Mouse (Mus musculus): ENCODE measurements around the gene Psmd2. TPM values are rescaled to one million over a fixed set of nuclear protein-coding genes. Genes with fewer than 3 reads are reported as not detected.

Gene Psmd2
- 100 to 1,000 TPM; 215 to 285 TPM for total RNA-seq (2021)
- polyA plus RNA-seq (2012; rRNA removed), result 38.1 and 43.8 TPM in 2 replicates
- long read RNA-seq, transcript Psmd2-201 (21 exons, 2,961 nt), result major isoform, 354 of 384 reads
- long read RNA-seq, partial matches to known transcripts, result 17 of 384 reads
- long read RNA-seq, other reads (novel, unspliced or antisense), result 12 of 384 reads

GRCm38 (mm10) chr16:20651076-20651946 lies at the start of gene Psmd2:
Psmd2 (plus strand) TSS chr16:20651652.
- DNase-seq, result peak; percentile 98

GRCm38 (mm10) chr16:20604705-20605104 lies 46.7 kb upstream of the Psmd2 start:
- no peak for DNase-seq

GRCm38 (mm10) chr16:20610501-20611356 lies 40.7 kb upstream of the Psmd2 start:
- peak; percentile 83 for DNase-seq

- DNase-seq, result peak; percentile 94
Measured at GRCm38 (mm10) chr16:20611357-20612227, 39.9 kb upstream of the Psmd2 start, which contains the start of the genes Eef1akmt4, Gm49333 and Alg3. Eef1akmt4 (plus strand) TSS chr16:20611593. Gm49333 (plus strand) TSS chr16:20611610. Alg3 (minus strand) TSS chr16:20611735.

DNA sequence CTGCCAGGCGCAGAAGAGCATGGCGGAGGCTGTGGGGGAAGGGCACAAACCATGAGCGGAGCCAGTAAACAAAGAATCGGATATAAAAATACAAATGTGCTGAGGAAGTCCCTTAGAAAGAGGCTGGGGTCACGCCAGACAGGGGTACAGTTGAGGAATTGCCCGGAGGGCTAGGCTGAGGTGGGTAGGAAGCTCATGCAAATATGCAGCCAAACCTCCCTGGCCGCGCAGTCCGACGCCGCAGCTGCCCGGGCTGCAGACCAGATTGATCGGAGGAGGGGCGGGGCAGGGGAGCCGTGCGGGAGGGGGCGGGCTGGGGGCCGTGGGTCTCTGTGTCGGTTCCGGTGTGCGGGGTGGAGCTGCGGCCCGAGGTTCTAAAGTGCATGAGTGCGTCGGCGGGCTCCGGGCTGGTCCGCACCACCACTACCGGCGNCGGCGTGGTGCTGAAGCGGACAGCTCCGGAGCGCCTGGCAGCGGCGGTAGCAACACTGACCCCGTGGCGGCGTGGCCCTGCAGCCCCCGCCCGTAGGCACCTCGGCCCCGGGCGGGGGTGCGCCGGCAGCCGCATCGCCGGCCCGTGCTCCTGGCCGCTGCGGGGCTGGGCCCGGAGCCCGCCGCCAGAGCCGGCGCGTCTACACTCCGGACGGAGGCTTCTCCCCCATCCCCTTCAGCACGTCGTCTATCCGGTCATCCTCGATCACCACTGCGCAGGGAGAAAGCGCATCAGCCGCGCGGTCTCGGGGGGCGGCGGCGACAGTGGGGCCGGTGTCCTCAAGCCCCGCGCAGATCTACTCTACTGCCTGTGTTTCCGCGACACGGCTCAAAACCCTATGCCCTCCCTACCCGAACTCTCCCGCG lies 31.7 kb upstream of the Psmd2 start:
- peak; percentile 59 for DNase-seq

- no peak for DNase-seq
Measured at GRCm38 (mm10) chr16:20620399-20620735, 31.1 kb upstream of the Psmd2 start.

DNA sequence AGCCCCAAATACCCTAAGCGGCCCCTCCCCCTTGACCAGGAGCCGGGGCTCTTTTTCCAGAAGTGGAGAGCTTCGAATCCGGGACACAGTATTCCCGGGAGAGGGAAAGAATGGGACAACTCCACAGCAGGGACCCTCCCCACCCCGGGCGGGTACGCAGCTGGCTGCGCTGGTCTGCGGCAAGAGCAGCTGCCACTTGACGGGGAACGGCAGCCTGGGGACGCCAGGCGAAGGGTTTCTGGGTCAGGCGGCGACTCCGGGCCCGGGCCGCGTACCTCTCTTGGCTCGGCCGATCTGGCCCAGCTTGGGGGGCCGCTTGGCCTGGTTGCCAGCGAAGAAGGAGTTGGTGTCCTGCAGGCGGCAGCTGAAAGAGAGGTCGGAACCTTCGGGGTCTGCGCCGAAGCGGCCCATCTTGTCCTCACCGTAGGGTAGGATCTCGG lies 30.7 kb upstream of the Psmd2 start:
- no peak for DNase-seq

DNA sequence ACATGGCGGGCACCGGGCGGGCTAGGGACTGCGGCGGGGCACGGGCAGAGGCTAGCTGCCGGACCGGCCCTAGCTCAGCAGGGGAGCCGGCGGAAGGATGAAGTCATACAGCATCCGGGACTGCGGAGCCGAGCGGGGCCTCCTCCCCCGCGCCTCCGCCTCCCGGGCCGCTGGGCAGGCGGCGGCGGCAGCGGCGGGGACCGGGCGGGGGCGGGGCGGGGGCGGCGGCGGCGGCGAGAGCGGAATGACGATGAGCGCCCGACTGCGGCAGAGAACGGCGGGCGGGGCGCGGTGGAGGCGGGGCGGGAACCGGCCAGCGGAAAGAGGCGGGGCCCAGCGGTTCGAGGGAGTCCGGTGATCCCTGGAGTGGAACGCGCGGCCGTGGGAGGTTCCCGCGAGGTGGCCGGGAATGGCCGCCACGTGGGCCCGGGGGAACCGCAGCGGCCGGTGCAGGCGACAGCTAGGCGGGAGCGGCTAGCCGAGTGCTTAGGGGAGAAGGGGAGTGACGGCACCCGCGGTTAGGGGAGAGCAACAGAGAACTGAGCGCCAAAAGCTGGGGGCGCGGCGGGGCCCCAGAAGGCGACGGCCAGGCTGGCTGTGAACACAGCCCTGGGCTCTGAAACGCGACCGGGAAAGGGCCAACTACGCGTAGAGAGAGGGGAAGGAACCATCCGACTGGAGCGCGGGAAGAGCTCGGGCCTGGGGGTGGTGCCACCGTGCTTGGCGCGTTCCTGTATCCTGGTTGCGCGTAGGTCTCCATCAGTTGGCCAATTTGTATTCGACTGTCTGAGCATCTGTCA lies 30.1 kb upstream of the Psmd2 start, which contains the start of gene Camk2n2:
Gene Camk2n2, minus strand, starts transcription at position 97 of the 800 bp plus-strand sequence.
- DNase-seq, result peak; percentile 91

DNA sequence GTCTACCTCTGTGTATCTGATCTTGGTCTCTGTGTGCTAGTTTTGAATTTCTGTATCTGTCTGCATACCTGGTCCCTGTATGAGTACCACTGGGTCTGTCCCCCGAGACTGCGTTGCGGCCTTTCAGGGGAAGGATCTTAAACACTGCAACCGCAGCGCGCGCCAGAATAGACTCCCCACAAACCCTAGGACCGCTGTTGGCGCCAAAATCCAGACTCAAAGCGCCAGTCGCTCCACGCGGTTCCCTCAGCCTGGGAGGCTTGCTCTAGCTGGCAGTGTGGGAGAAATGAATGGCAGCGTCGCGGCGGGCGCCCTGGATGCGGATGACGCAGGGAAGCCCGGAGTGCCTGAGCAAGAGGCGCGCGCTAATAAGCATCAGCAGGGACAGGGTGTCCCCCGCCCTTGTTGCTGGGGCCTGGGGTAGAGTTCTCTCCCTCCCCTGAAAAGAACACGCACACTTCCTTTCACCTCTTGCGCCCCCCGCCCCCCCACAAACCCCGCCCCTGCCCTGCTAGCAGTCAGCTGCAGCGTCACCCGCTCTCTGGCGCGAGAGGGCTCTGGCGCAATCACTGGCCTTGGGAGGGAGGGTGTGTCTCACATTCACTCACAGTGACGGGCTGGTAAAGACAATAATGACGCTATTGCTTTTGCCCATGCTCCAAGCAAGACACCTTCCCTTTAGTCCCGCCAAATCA lies 29.3 kb upstream of the Psmd2 start:
- peak; percentile 95 for DNase-seq

GRCm38 (mm10) chr16:20623211-20623610 lies 28.2 kb upstream of the Psmd2 start:
- DNase-seq, result no peak

DNA sequence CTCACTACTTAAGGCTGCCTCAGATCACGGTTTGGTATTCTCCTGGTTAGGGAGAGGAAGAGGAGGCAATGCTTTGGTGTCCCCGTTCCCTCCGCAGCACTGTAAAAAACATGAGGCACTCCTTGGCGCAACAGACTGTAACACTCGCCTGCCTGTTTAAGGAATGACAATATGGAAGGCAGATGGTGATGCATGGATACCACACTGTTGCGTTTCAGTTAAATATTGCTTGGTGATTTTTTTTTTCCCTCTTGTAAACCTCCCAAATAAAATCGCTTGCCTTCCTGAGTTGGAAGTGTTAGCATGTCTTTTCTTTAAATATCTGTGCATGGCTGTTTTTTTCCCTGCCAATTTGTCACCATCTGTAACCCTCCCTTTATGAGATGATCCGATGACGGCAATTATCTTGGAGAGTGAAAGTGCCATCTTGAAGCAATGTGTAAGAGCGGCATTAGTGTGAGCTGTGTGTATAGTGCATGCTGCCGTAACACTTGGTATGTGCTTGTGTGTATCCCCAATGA lies 22.5 kb upstream of the Psmd2 start:
- no peak for DNase-seq

GRCm38 (mm10) chr16:20629731-20630634 lies 21.5 kb upstream of the Psmd2 start, which contains the start of gene Ece2:
Ece2 (plus strand) TSS chr16:20629828.
- peak; percentile 54 for DNase-seq

GRCm38 (mm10) chr16:20637410-20637809 lies 14.0 kb upstream of the Psmd2 start:
- DNase-seq, result no peak

- DNase-seq, result no peak
Measured at GRCm38 (mm10) chr16:20638367-20638766, 13.1 kb upstream of the Psmd2 start.

DNA sequence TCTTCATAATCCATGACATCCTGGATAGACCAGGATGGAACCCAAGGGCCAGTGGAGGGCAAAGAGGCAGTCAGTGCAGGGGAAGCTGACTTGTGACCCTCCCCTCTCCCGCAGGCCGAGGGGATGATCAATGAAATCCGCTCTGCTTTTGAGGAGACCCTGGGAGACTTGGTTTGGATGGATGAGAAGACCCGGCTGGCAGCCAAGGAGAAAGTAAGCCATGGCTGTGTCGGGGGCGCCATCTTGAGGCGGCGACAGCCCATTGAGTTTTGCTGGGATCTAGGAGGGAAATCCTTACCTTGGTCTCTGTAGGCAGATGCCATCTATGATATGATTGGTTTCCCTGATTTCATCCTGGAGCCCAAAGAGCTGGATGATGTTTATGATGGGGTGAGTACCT lies 9.3 kb upstream of the Psmd2 start:
- DNase-seq, result peak; percentile 80

DNA sequence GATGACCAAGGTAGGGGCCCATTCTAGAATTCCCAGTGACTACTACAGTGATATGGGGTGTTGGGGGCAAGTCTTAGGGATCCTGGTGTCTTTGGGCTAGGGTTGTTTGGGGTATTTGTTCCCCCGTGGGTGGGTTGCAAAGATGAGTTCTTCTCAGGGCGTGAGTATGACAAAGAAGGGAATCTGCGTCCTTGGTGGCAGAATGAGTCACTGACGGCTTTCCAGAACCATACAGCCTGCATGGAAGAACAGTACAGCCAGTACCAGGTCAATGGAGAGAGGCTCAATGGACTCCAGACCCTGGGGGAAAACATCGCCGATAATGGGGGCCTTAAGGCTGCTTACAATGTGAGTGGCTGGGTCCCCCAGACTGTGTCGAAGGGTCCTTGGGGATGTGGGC lies 7.5 kb upstream of the Psmd2 start:
- DNase-seq, result peak; percentile 80

DNA sequence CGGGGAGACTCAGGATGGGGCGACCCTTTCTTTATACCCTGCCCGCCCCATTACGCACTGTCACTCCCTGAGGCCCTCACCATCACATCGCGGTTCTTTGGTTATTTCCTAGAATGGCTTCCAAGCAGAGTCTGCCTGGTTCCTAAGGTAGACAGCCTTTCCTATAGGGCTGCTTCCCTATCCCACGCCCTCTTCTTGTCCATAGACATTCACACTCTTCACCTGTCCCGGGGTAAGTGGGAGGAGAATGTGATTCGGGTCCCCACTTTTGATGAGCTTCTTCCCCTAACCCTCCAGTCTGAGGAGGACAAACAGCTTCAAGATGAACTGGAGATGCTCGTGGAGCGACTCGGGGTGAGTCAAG lies 477 bp downstream of the Psmd2 start:
- no peak for DNase-seq

All from adrenal gland, adult 2 months (tissue).